Mouse (Mus musculus) limb, embryonic 14.5 days (tissue): Measurements from ENCODE around the gene Gm20716. TPM values are rescaled to one million over a fixed set of nuclear protein-coding genes. Genes with fewer than 3 reads are reported as not detected.
A peak's percentile ranks its signal among the peaks of the same experiment; 100 is the strongest.

Experiments
- ATAC-seq: fragments of 200-750 bp; cut with Nextera tagmentation; 2 replicates; pipeline ENCODE4 v1.8.0; 2017; ENCODE audit warnings: low read depth, moderate number of reproducible peaks, moderate TSS enrichment; ENCODE audit not compliant: low FRiP score
- DNase-seq: peaks from one replicate; pipeline ENCODE4 v3.0.0-alpha.2; 2015; ENCODE audit warnings: low spot score
- H3K27ac ChIP-seq: fragments of 300-500 bp; sonication (generic); replicated peaks from 2 replicates; pipeline ENCODE4 v1.5.1; 2014; ENCODE audit warnings: low read depth, mild to moderate bottlenecking, low read length, moderate library complexity, mixed read lengths
- H3K27me3 ChIP-seq: fragments of 300-500 bp; sonication (generic); 2 replicates; pipeline ENCODE4 v1.6.1; 2014; ENCODE audit warnings: low read length, mixed read lengths; ENCODE audit not compliant: control insufficient read depth, insufficient read depth
- H3K36me3 ChIP-seq: fragments of 300-500 bp; sonication (generic); 2 replicates; pipeline ENCODE4 v1.6.1; 2014; ENCODE audit warnings: mild to moderate bottlenecking, low read length, moderate library complexity, mixed read lengths; ENCODE audit not compliant: control insufficient read depth, insufficient read depth
- H3K4me1 ChIP-seq: fragments of 300-500 bp; sonication (generic); 2 replicates; pipeline ENCODE4 v1.6.1; 2014; ENCODE audit warnings: antibody characterized with exemption, low read length, mixed read lengths; ENCODE audit not compliant: control insufficient read depth, insufficient read depth
- H3K4me2 ChIP-seq: fragments of 300-500 bp; sonication (generic); replicated peaks from 2 replicates; pipeline ENCODE4 v1.6.1; 2014; ENCODE audit warnings: low read depth, mild to moderate bottlenecking, low read length, moderate library complexity; ENCODE audit not compliant: severe bottlenecking
- H3K4me3 ChIP-seq: fragments of 300-500 bp; sonication (generic); replicated peaks from 2 replicates; pipeline ENCODE4 v1.5.1; 2014; ENCODE audit warnings: low read length
- H3K9ac ChIP-seq: fragments of 300-500 bp; sonication (generic); 2 replicates; pipeline ENCODE4 v1.6.1; 2014; ENCODE audit warnings: mild to moderate bottlenecking, low read depth, low read length, moderate library complexity; ENCODE audit not compliant: severe bottlenecking
- H3K9me3 ChIP-seq: fragments of 300-500 bp; sonication (generic); 2 replicates; pipeline ENCODE4 v1.6.1; 2016; ENCODE audit warnings: low read length; ENCODE audit not compliant: control insufficient read depth
- POLR2A ChIP-seq: fragments of 200-500 bp; IDR thresholded peaks from 2 replicates; pipeline ENCODE4 v1.8.0; 2012; ENCODE audit warnings: inconsistent platforms, mild to moderate bottlenecking, moderate library complexity, borderline replicate concordance; ENCODE audit not compliant: insufficient read depth, insufficient read length; ENCODE audit errors: extremely low read depth
- WGBS: fragments of 180-500 bp; shearing (Covaris S2); extraction: QIAGEN DNeasy Blood & Tissue Kit; methylation state at CpG from one replicate; pipeline ENCODE4 v1.1.7; 2014; 5-methylcytosine and 5-hydroxymethylcytosine counted together
- polyA plus RNA-seq, 2 experiments: library from polyadenylated mRNA; depleted of rRNA in 1 of 2; stranded (reverse) in 1 of 2; unstranded in 1 of 2; fragments of >200 nt; fragmentation: Nextera tagmentation in 1 of 2; extraction: Ambion mirVana in 1 of 2; gene quantifications; 2 replicates each; pipeline versions ENCODE4 v1.2.1 to v1.2.3; 2012 to 2014

Gm20716 gene
- polyA plus RNA-seq, 2 experiments, result 22.9 to 28.6 TPM

- Histone ChIP-seq H3K36me3 (no peaks in the 10 kb centered on the region), H3K27me3 (no peaks in the 10 kb centered on the region), H3K4me2 (peak overlapping the region; percentile 37), H3K9ac (no peak overlapping the region), H3K4me3 (no peak overlapping the region), H3K9me3 (no peaks in the 10 kb centered on the region), H3K27ac (no peak overlapping the region), H3K4me1 (peaks cover 4% of the 10 kb centered on the region; the same call in 1 of the 2 replicates)
- TF ChIP-seq POLR2A, result no peak
- 9% methylated on average over 16 of the region's 16 CpGs for WGBS
- DNase-seq (peak; percentile 53), ATAC-seq (peak; percentile 63; the same call in 1 of the 2 replicates)
Measured at GRCm38 (mm10) chr2:168252639-168253292, 22.6 kb upstream of the Gm20716 start.

- 17% methylated on average over 8 of the region's 8 CpGs for WGBS
- H3K27ac ChIP-seq, result no peak overlapping the region
Measured at GRCm38 (mm10) chr2:168250270-168250669, 20.1 kb upstream of the Gm20716 start.

GRCm38 (mm10) chr2:168248856-168249245 is 18.7 kb upstream of the Gm20716 start:
- H3K4me2 ChIP-seq, result no peak overlapping the region
- WGBS, result 16% methylated on average over 2 of the region's 2 CpGs
- H3K4me1 ChIP-seq, result peaks cover 4% of the 10 kb centered on the region; the same call in 1 of the 2 replicates
- no peaks in the 10 kb centered on the region for H3K9me3 ChIP-seq
- no peaks in the 10 kb centered on the region for H3K36me3 ChIP-seq
- TF ChIP-seq POLR2A, result no peak
- H3K4me3 ChIP-seq, result no peak overlapping the region
- H3K27me3 ChIP-seq, result no peaks in the 10 kb centered on the region
- ATAC-seq (no peak), DNase-seq (no peak)
- H3K27ac ChIP-seq, result no peak overlapping the region
- H3K9ac ChIP-seq, result no peak overlapping the region

More at GRCm38 (mm10) chr2:168250270-168250669, 20.1 kb upstream of the Gm20716 start:
- no peak overlapping the region for H3K4me2 ChIP-seq
- no peak overlapping the region for H3K9ac ChIP-seq
- H3K9me3 ChIP-seq, result no peaks in the 10 kb centered on the region
- DNase-seq, result peak; percentile 82
- no peak for TF ChIP-seq POLR2A
- H3K36me3 ChIP-seq, result no peaks in the 10 kb centered on the region
- no peaks in the 10 kb centered on the region for H3K27me3 ChIP-seq
- peaks cover 4% of the 10 kb centered on the region; the same call in 1 of the 2 replicates for H3K4me1 ChIP-seq
- H3K4me3 ChIP-seq, result no peak overlapping the region
- peak; percentile 55; the same call in 1 of the 2 replicates for ATAC-seq

GRCm38 (mm10) chr2:168248167-168248855 is 18.1 kb upstream of the Gm20716 start:
- H3K27ac ChIP-seq, result no peak overlapping the region
- DNase-seq (no peak), ATAC-seq (no peak)
- H3K36me3 ChIP-seq, result no peaks in the 10 kb centered on the region
- no peak overlapping the region for H3K4me2 ChIP-seq
- no peak overlapping the region for H3K4me3 ChIP-seq
- no peak overlapping the region for H3K9ac ChIP-seq
- TF ChIP-seq POLR2A, result no peak
- no peaks in the 10 kb centered on the region for H3K27me3 ChIP-seq
- H3K9me3 ChIP-seq, result no peaks in the 10 kb centered on the region
- WGBS, result 74% methylated on average over 8 of the region's 8 CpGs
- H3K4me1 ChIP-seq, result peaks cover 4% of the 10 kb centered on the region; the same call in 1 of the 2 replicates

- Histone ChIP-seq H3K4me1 (no peaks in the 10 kb centered on the region), H3K9ac (no peak overlapping the region), H3K4me3 (no peak overlapping the region), H3K27me3 (no peaks in the 10 kb centered on the region), H3K4me2 (no peak overlapping the region), H3K27ac (no peak overlapping the region), H3K36me3 (no peaks in the 10 kb centered on the region), H3K9me3 (no peaks in the 10 kb centered on the region)
- WGBS, result 31% methylated on average over 8 of the region's 8 CpGs
- no peak for ATAC-seq
- no peak for DNase-seq
- no peak for TF ChIP-seq POLR2A
Measured at GRCm38 (mm10) chr2:168245571-168245970, 15.4 kb upstream of the Gm20716 start.
